Mouse (Mus musculus) heart, adult 2 months (tissue): Measurements from ENCODE around the gene Aqp1.

Experiments used
- CTCF ChIP-seq: fragments of 200-600 bp; IDR thresholded peaks from 2 replicates; pipeline ENCODE4 v1.8.1; 2022; ENCODE audit warnings: antibody characterized with exemption, mild to moderate bottlenecking, moderate library complexity
- EP300 ChIP-seq: fragments of 200-500 bp; IDR thresholded peaks from 2 replicates; pipeline ENCODE4 v1.6.1; 2011; ENCODE audit warnings: low read depth, low read length, control low read depth; ENCODE audit not compliant: insufficient read depth
- POLR2A ChIP-seq: fragments of 200-500 bp; IDR thresholded peaks from 2 replicates; pipeline ENCODE4 v1.6.1; 2011; ENCODE audit warnings: mild to moderate bottlenecking, low read depth, low read length, control low read depth; ENCODE audit not compliant: insufficient read depth

- no peak for TF ChIP-seq CTCF
- TF ChIP-seq POLR2A, result no peak
- TF ChIP-seq EP300, result no peak
Observed at GRCm38 (mm10) chr6:55396622-55397041, 60.4 kb downstream of the Aqp1 start.
